Mouse (Mus musculus) lung, adult 2 months (tissue): ENCODE results near the gene Ydjc.

Source experiments
- CTCF ChIP-seq: fragments of 200-500 bp; IDR thresholded peaks from 2 replicates; pipeline ENCODE4 v1.5.1; 2011; ENCODE audit warnings: mild to moderate bottlenecking, low read length, control low read depth; ENCODE audit not compliant: insufficient read depth
- POLR2A ChIP-seq: fragments of 200-500 bp; IDR thresholded peaks from 2 replicates; pipeline ENCODE4 v1.6.1; 2011; ENCODE audit warnings: low read depth, mild to moderate bottlenecking, control low read depth, low read length, borderline replicate concordance; ENCODE audit errors: extremely low read depth

DNA sequence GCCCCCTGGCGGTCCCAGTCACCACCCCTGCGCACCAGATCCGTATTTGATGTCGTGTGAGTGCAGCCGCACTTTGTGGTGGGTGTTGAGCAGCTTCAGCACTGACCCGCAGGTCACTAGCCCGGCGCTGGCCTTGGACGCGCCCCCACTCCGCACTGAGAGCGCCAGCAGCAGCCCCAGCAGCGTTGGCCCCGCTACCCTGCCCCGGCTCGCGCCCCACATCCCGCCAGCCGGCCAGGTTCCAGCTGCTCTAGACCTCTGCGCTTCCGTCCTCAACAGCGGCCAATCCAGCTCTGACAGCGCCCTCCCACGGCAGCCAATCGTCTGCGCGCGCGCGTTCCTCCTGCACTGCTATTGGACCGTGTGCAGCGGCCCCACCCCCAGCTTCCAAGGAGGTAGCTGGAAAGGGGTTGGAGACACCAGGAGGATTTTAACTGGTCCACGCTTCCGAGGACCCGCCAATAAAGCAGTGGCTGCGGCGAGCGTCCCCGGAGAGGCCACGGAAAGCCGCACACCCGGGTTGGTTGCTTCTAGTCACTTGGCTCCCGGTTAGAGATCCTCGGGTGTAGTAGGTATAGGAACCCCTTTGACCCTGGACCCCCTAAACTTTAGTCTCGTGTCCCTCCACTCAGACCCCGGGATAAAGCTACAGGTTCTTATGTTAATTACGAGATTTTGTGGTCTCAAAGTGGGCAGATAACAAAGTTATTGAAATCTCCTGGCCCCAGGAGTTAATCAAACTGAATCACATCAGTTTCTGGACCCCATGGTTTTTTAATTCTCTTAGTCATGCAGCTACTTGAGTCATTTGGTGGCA, 12.1 kb upstream of the Ydjc start, which contains the start of gene Sdf2l1:
- TF ChIP-seq POLR2A = peak; percentile 29; the same call in 1 of the 2 replicates
- TF ChIP-seq CTCF = 0 out of 2 replicates have a peak, but pooled peaks have one; percentile 4
